Mouse (Mus musculus) ES-Bruce4 (cell line): Measurements from ENCODE around the gene Stxbp2.

Experiments used
- CTCF ChIP-seq: IDR thresholded peaks from one replicate; pipeline ENCODE4 v1.8.1; 2011; ENCODE audit warnings: low read depth, low read length
- EP300 ChIP-seq: IDR thresholded peaks from 2 replicates; pipeline ENCODE4 v1.6.1; 2011; ENCODE audit warnings: low read depth, low read length; ENCODE audit not compliant: insufficient read depth
- POLR2A ChIP-seq: IDR thresholded peaks from one replicate; pipeline ENCODE4 v1.8.1; 2011; ENCODE audit warnings: low read length; ENCODE audit not compliant: insufficient read depth

GRCm38 (mm10) chr8:3655526-3655925 is 24.8 kb downstream of the Stxbp2 start, which contains the start of gene Retn:
- TF ChIP-seq EP300, result no peak
- TF ChIP-seq CTCF, result no peak
- TF ChIP-seq POLR2A, result no peak
